Mouse (Mus musculus): ENCODE results near the gene Hsp90ab1. TPM values are rescaled to one million over a fixed set of nuclear protein-coding genes. Genes with fewer than 3 reads are reported as not detected.

The Hsp90ab1 gene
- polyA plus RNA-seq, 1 experiment from 2014 or later = 750 TPM

GRCm38 (mm10) chr17:45547461-45548190, 25.4 kb downstream of the Hsp90ab1 start:
- Histone ChIP-seq H3K27ac (replicated peaks) (no peak overlapping the region), H3K9ac (ENCODE audit: low read length) (no peak overlapping the region), H3K9me3 (ENCODE audit: control insufficient read depth, low read length) (no peaks in the 10 kb centered on the region), H3K4me1 (replicated peaks; ENCODE audit: control insufficient read depth, insufficient read depth) (no peaks in the 10 kb centered on the region), H3K36me3 (ENCODE audit: control insufficient read depth, insufficient read depth, low read length) (no peaks in the 10 kb centered on the region; the same call in 1 of the 2 replicates), H3K4me2 (replicated peaks; ENCODE audit: low read depth) (no peak overlapping the region), H3K27me3 (ENCODE audit: control insufficient read depth, insufficient read depth, low read length) (peaks cover 10% of the 10 kb centered on the region; the same call in 1 of the 2 replicates), H3K4me3 (ENCODE audit: low read depth, low read length) (no peak overlapping the region)
- ATAC-seq (ENCODE audit: low FRiP score, low TSS enrichment) = no peak
- TF ChIP-seq EP300 (optimal IDR thresholded peaks at IDR 0.05) (no peak), CTCF (IDR thresholded peaks at IDR 0.05; ENCODE audit: low read depth) (no peak)
- no peak for DNase-seq (ENCODE audit: low spot score)
- 77% methylated on average over 5 of the region's 5 CpGs for WGBS

- TF ChIP-seq CTCF (IDR thresholded peaks at IDR 0.05; ENCODE audit: low read depth) (no peak), EP300 (optimal IDR thresholded peaks at IDR 0.05) (no peak)
- no peak overlapping the region for H3K4me3 ChIP-seq (ENCODE audit: low read depth, low read length)
- no peaks in the 10 kb centered on the region for H3K4me1 ChIP-seq (replicated peaks; ENCODE audit: control insufficient read depth, insufficient read depth)
- H3K36me3 ChIP-seq (ENCODE audit: control insufficient read depth, insufficient read depth, low read length) = no peaks in the 10 kb centered on the region; the same call in 1 of the 2 replicates
- WGBS = 83% methylated on average over 16 of the region's 16 CpGs
- H3K27me3 ChIP-seq (ENCODE audit: control insufficient read depth, insufficient read depth, low read length) = peaks cover 10% of the 10 kb centered on the region; the same call in 1 of the 2 replicates
- DNase-seq (ENCODE audit: low spot score) (no peak), ATAC-seq (ENCODE audit: low FRiP score, low TSS enrichment) (no peak)
- no peaks in the 10 kb centered on the region for H3K9me3 ChIP-seq (ENCODE audit: control insufficient read depth, low read length)
- no peak overlapping the region for H3K27ac ChIP-seq (replicated peaks)
- H3K9ac ChIP-seq (ENCODE audit: low read length) = no peak overlapping the region
- H3K4me2 ChIP-seq (replicated peaks; ENCODE audit: low read depth) = no peak overlapping the region
Measured at GRCm38 (mm10) chr17:45546941-45547340, 26.1 kb downstream of the Hsp90ab1 start.

GRCm38 (mm10) chr17:45545278-45545961, 27.7 kb downstream of the Hsp90ab1 start:
- Histone ChIP-seq H3K36me3 (ENCODE audit: control insufficient read depth, insufficient read depth, low read length) (no peaks in the 10 kb centered on the region; the same call in 1 of the 2 replicates), H3K9ac (ENCODE audit: low read length) (no peak overlapping the region), H3K4me1 (replicated peaks; ENCODE audit: control insufficient read depth, insufficient read depth) (no peaks in the 10 kb centered on the region), H3K4me2 (replicated peaks; ENCODE audit: low read depth) (peak overlapping the region; percentile 39), H3K27ac (replicated peaks) (no peak overlapping the region), H3K4me3 (ENCODE audit: low read depth, low read length) (peak overlapping the region; percentile 12; the same call in 1 of the 2 replicates), H3K27me3 (ENCODE audit: control insufficient read depth, insufficient read depth, low read length) (peaks cover 10% of the 10 kb centered on the region; the same call in 1 of the 2 replicates), H3K9me3 (ENCODE audit: control insufficient read depth, low read length) (no peaks in the 10 kb centered on the region)
- no peak for ATAC-seq (ENCODE audit: low FRiP score, low TSS enrichment)
- no peak for DNase-seq (ENCODE audit: low spot score)
- WGBS = 26% methylated on average over 74 of the region's 74 CpGs
- no peak for TF ChIP-seq EP300 (optimal IDR thresholded peaks at IDR 0.05)
- no peak for TF ChIP-seq CTCF (IDR thresholded peaks at IDR 0.05; ENCODE audit: low read depth)

- TF ChIP-seq CTCF (IDR thresholded peaks at IDR 0.05; ENCODE audit: low read depth) (no peak), EP300 (optimal IDR thresholded peaks at IDR 0.05) (no peak)
- Histone ChIP-seq H3K4me3 (ENCODE audit: low read depth, low read length) (peak overlapping the region; percentile 12; the same call in 1 of the 2 replicates), H3K4me2 (replicated peaks; ENCODE audit: low read depth) (peak overlapping the region; percentile 39; the same call in 1 of the 2 replicates), H3K27ac (replicated peaks) (no peak overlapping the region), H3K36me3 (ENCODE audit: control insufficient read depth, insufficient read depth, low read length) (no peaks in the 10 kb centered on the region; the same call in 1 of the 2 replicates), H3K4me1 (replicated peaks; ENCODE audit: control insufficient read depth, insufficient read depth) (no peaks in the 10 kb centered on the region), H3K9ac (ENCODE audit: low read length) (no peak overlapping the region), H3K27me3 (ENCODE audit: control insufficient read depth, insufficient read depth, low read length) (peaks cover 10% of the 10 kb centered on the region; the same call in 1 of the 2 replicates), H3K9me3 (ENCODE audit: control insufficient read depth, low read length) (no peaks in the 10 kb centered on the region)
- no peak for DNase-seq (ENCODE audit: low spot score)
- 24% methylated on average over 45 of the region's 46 CpGs for WGBS
- ATAC-seq (ENCODE audit: low FRiP score, low TSS enrichment) = no peak
Measured at GRCm38 (mm10) chr17:45544873-45545277, 28.2 kb downstream of the Hsp90ab1 start.

GRCm38 (mm10) chr17:45544001-45544872, 28.8 kb downstream of the Hsp90ab1 start:
- H3K4me2 ChIP-seq (replicated peaks; ENCODE audit: low read depth) = no peak overlapping the region
- TF ChIP-seq EP300 (optimal IDR thresholded peaks at IDR 0.05) = no peak
- no peak for TF ChIP-seq CTCF (IDR thresholded peaks at IDR 0.05; ENCODE audit: low read depth)
- no peaks in the 10 kb centered on the region for H3K9me3 ChIP-seq (ENCODE audit: control insufficient read depth, low read length)
- H3K36me3 ChIP-seq (ENCODE audit: control insufficient read depth, insufficient read depth, low read length) = no peaks in the 10 kb centered on the region; the same call in 1 of the 2 replicates
- ATAC-seq (ENCODE audit: low FRiP score, low TSS enrichment) (no peak), DNase-seq (ENCODE audit: low spot score) (no peak)
- H3K9ac ChIP-seq (ENCODE audit: low read length) = no peak overlapping the region
- peaks cover 10% of the 10 kb centered on the region; the same call in 1 of the 2 replicates for H3K27me3 ChIP-seq (ENCODE audit: control insufficient read depth, insufficient read depth, low read length)
- WGBS = 29% methylated on average over 24 of the region's 24 CpGs
- no peak overlapping the region for H3K27ac ChIP-seq (replicated peaks)
- H3K4me3 ChIP-seq (ENCODE audit: low read depth, low read length) = no peak overlapping the region
- no peaks in the 10 kb centered on the region for H3K4me1 ChIP-seq (replicated peaks; ENCODE audit: control insufficient read depth, insufficient read depth)
